Mouse (Mus musculus): Measurements from ENCODE around the gene Psmd11. TPM values are rescaled to one million over a fixed set of nuclear protein-coding genes. Genes with fewer than 3 reads are reported as not detected.

The Psmd11 gene
- total and polyA plus RNA-seq, 2 experiments: 56.1 to 106 TPM

- H3K27me3 ChIP-seq (ENCODE audit: control insufficient read depth, insufficient read depth, low read length): no peaks in the 10 kb centered on the region
- 95% methylated on average over 7 of the region's 7 CpGs for WGBS
- no peak for DNase-seq (ENCODE audit: extremely low read depth, low read depth, low spot score)
Observed at GRCm38 (mm10) chr11:80482921-80483320, 54.5 kb downstream of the Psmd11 start.

GRCm38 (mm10) chr11:80483536-80484067 lies 55.2 kb downstream of the Psmd11 start:
- H3K4me3 ChIP-seq (ENCODE audit: insufficient read depth, low read depth, low read length): no peak overlapping the region
- H3K79me2 ChIP-seq (ENCODE audit: control insufficient read depth, insufficient read depth, low read length): no peaks in the 10 kb centered on the region
- no peaks in the 10 kb centered on the region; the same call in 1 of the 2 replicates for H3K4me1 ChIP-seq (ENCODE audit: control insufficient read depth, insufficient read depth, low read length)
- H3K9ac ChIP-seq (ENCODE audit: low read depth, low read length): no peak overlapping the region
- no peak for DNase-seq (ENCODE audit: extremely low read depth, low read depth, low spot score)
- TF ChIP-seq POLR2A (IDR thresholded peaks at IDR 0.05; ENCODE audit: extremely low read depth, insufficient read depth, low read length) (no peak), CTCF (IDR thresholded peaks at IDR 0.05; ENCODE audit: low read depth, low read length) (no peak)
- WGBS: 79% methylated on average over 6 of the region's 6 CpGs
- H3K27ac ChIP-seq (replicated peaks; ENCODE audit: insufficient read depth, low read depth, low read length): no peak overlapping the region
- no peaks in the 10 kb centered on the region for H3K36me3 ChIP-seq (ENCODE audit: control insufficient read depth, insufficient read depth, low read length)
- no peaks in the 10 kb centered on the region for H3K27me3 ChIP-seq (ENCODE audit: control insufficient read depth, insufficient read depth, low read length)

More at GRCm38 (mm10) chr11:80482921-80483320, 54.5 kb downstream of the Psmd11 start:
- H3K9ac ChIP-seq (ENCODE audit: low read depth, low read length): no peak overlapping the region
- no peaks in the 10 kb centered on the region for H3K36me3 ChIP-seq (ENCODE audit: control insufficient read depth, insufficient read depth, low read length)
- H3K27ac ChIP-seq (replicated peaks; ENCODE audit: insufficient read depth, low read depth, low read length): no peak overlapping the region
- TF ChIP-seq CTCF (IDR thresholded peaks at IDR 0.05; ENCODE audit: low read depth, low read length) (no peak), POLR2A (IDR thresholded peaks at IDR 0.05; ENCODE audit: extremely low read depth, insufficient read depth, low read length) (no peak)
- no peaks in the 10 kb centered on the region; the same call in 1 of the 2 replicates for H3K4me1 ChIP-seq (ENCODE audit: control insufficient read depth, insufficient read depth, low read length)
- no peaks in the 10 kb centered on the region for H3K79me2 ChIP-seq (ENCODE audit: control insufficient read depth, insufficient read depth, low read length)
- H3K4me3 ChIP-seq (ENCODE audit: insufficient read depth, low read depth, low read length): no peak overlapping the region

- H3K4me1 ChIP-seq (ENCODE audit: control insufficient read depth, insufficient read depth, low read length): no peaks in the 10 kb centered on the region; the same call in 1 of the 2 replicates
- no peak for DNase-seq (ENCODE audit: extremely low read depth, low read depth, low spot score)
- H3K36me3 ChIP-seq (ENCODE audit: control insufficient read depth, insufficient read depth, low read length): no peaks in the 10 kb centered on the region
- whole genome bisulfite sequencing: 84% methylated on average over 12 of the region's 12 CpGs
- no peaks in the 10 kb centered on the region for H3K79me2 ChIP-seq (ENCODE audit: control insufficient read depth, insufficient read depth, low read length)
- no peak overlapping the region for H3K27ac ChIP-seq (replicated peaks; ENCODE audit: insufficient read depth, low read depth, low read length)
- H3K4me3 ChIP-seq (ENCODE audit: insufficient read depth, low read depth, low read length): no peak overlapping the region
- TF ChIP-seq CTCF (IDR thresholded peaks at IDR 0.05; ENCODE audit: low read depth, low read length) (no peak), POLR2A (IDR thresholded peaks at IDR 0.05; ENCODE audit: extremely low read depth, insufficient read depth, low read length) (no peak)
- no peak overlapping the region for H3K9ac ChIP-seq (ENCODE audit: low read depth, low read length)
- no peaks in the 10 kb centered on the region for H3K27me3 ChIP-seq (ENCODE audit: control insufficient read depth, insufficient read depth, low read length)
Observed at GRCm38 (mm10) chr11:80484191-80484791, 55.9 kb downstream of the Psmd11 start.

- no peaks in the 10 kb centered on the region; the same call in 1 of the 2 replicates for H3K4me1 ChIP-seq (ENCODE audit: control insufficient read depth, insufficient read depth, low read length)
- 91% methylated on average over 9 of the region's 9 CpGs for WGBS
- no peak for TF ChIP-seq POLR2A (IDR thresholded peaks at IDR 0.05; ENCODE audit: extremely low read depth, insufficient read depth, low read length)
- TF ChIP-seq CTCF (IDR thresholded peaks at IDR 0.05; ENCODE audit: low read depth, low read length): no peak
- H3K4me3 ChIP-seq (ENCODE audit: insufficient read depth, low read depth, low read length): no peak overlapping the region
- H3K36me3 ChIP-seq (ENCODE audit: control insufficient read depth, insufficient read depth, low read length): no peaks in the 10 kb centered on the region
- no peak overlapping the region for H3K27ac ChIP-seq (replicated peaks; ENCODE audit: insufficient read depth, low read depth, low read length)
- H3K9ac ChIP-seq (ENCODE audit: low read depth, low read length): no peak overlapping the region
- H3K79me2 ChIP-seq (ENCODE audit: control insufficient read depth, insufficient read depth, low read length): no peaks in the 10 kb centered on the region
- DNase-seq (ENCODE audit: extremely low read depth, low read depth, low spot score): no peak
- H3K27me3 ChIP-seq (ENCODE audit: control insufficient read depth, insufficient read depth, low read length): no peaks in the 10 kb centered on the region
Observed at GRCm38 (mm10) chr11:80485120-80485551, 56.7 kb downstream of the Psmd11 start.

GRCm38 (mm10) chr11:80485622-80486206 lies 57.3 kb downstream of the Psmd11 start:
- Histone ChIP-seq H3K4me1 (ENCODE audit: control insufficient read depth, insufficient read depth, low read length) (no peaks in the 10 kb centered on the region; the same call in 1 of the 2 replicates), H3K27me3 (ENCODE audit: control insufficient read depth, insufficient read depth, low read length) (no peaks in the 10 kb centered on the region), H3K79me2 (ENCODE audit: control insufficient read depth, insufficient read depth, low read length) (no peaks in the 10 kb centered on the region), H3K4me3 (ENCODE audit: insufficient read depth, low read depth, low read length) (no peak overlapping the region), H3K27ac (replicated peaks; ENCODE audit: insufficient read depth, low read depth, low read length) (no peak overlapping the region), H3K36me3 (ENCODE audit: control insufficient read depth, insufficient read depth, low read length) (no peaks in the 10 kb centered on the region), H3K9ac (ENCODE audit: low read depth, low read length) (no peak overlapping the region)
- no peak for TF ChIP-seq POLR2A (IDR thresholded peaks at IDR 0.05; ENCODE audit: extremely low read depth, insufficient read depth, low read length)
- TF ChIP-seq CTCF (IDR thresholded peaks at IDR 0.05; ENCODE audit: low read depth, low read length): no peak
- 92% methylated on average over 10 of the region's 10 CpGs for WGBS
- DNase-seq (ENCODE audit: extremely low read depth, low read depth, low spot score): no peak
